Mouse (Mus musculus) c-Kit-positive CD71-positive TER-119-positive erythroid progenitor cells, embryonic 14.5 days (primary cell): ENCODE data around the gene Erbb4.

ENCODE experiments used
- DNase-seq: peaks from one replicate; pipeline ENCODE4 v3.0.0-alpha.2; 2013; ENCODE audit warnings: low spot score

The Erbb4 gene

GRCm38 (mm10) chr1:68089623-68090022 lies 1018.2 kb downstream of the Erbb4 start:
- no peak for DNase-seq

- no peak for DNase-seq
Observed at GRCm38 (mm10) chr1:68056494-68056893, 1051.4 kb downstream of the Erbb4 start.

GRCm38 (mm10) chr1:68054715-68055114 lies 1053.1 kb downstream of the Erbb4 start:
- no peak for DNase-seq

GRCm38 (mm10) chr1:68049856-68050255 lies 1058.0 kb downstream of the Erbb4 start:
- DNase-seq, result no peak

GRCm38 (mm10) chr1:68047139-68047538 lies 1060.7 kb downstream of the Erbb4 start:
- DNase-seq, result no peak

GRCm38 (mm10) chr1:68046551-68046970 lies 1061.3 kb downstream of the Erbb4 start:
- no peak for DNase-seq

GRCm38 (mm10) chr1:68024086-68024940 lies 1083.5 kb downstream of the Erbb4 start:
- DNase-seq, result no peak

GRCm38 (mm10) chr1:68020020-68020419 lies 1087.8 kb downstream of the Erbb4 start:
- DNase-seq, result no peak

- DNase-seq, result no peak
Observed at GRCm38 (mm10) chr1:68019618-68020017, 1088.2 kb downstream of the Erbb4 start.
